ENCODE assay signal across 17 mouse cellular contexts in genomic region chr6:147023133-147023395, GRCm38 (mm10).
"Had no signal": no experiment of that assay in that cellular context is flagged by ENCODE, and none has a peak within 500 bp of the region (broad histone marks: within the 10 kb centered on the region; RNA-seq: fewer than 3 reads in every experiment).

No protein-coding gene starts in this region.

- H3K9me3 ChIP-seq: limb, embryonic 10.5 days; liver, embryonic 15.5 days; midbrain, embryonic 10.5 days; neural tube, embryonic 12.5 days; stomach, embryonic 15.5 days had no signal

- H3K4me2 ChIP-seq: liver, embryonic 11.5 days; liver, embryonic 15.5 days; lung, embryonic 14.5 days; neural tube, embryonic 12.5 days; stomach, embryonic 15.5 days had no signal

- H3K4me1 ChIP-seq: limb, embryonic 10.5 days; liver, embryonic 15.5 days; midbrain, embryonic 10.5 days; neural tube, embryonic 12.5 days; stomach, embryonic 15.5 days had no signal

- H3K27me3 ChIP-seq: liver, embryonic 15.5 days; neural tube, embryonic 12.5 days; stomach, embryonic 15.5 days had no signal

- H3K27ac ChIP-seq: left cerebral cortex, adult 2 months; limb, embryonic 10.5 days; liver, embryonic 15.5 days; midbrain, embryonic 10.5 days; neural tube, embryonic 12.5 days; stomach, embryonic 15.5 days had no signal

- H3K36me3 ChIP-seq: neural tube, embryonic 12.5 days had no signal

- DNase-seq: kidney, postnatal 25 days; lung, embryonic 14.5 days; lung, postnatal 10 days; lung, postnatal 4 days; midbrain, embryonic 14.5 days; retina, postnatal 1 day; right cerebral cortex, postnatal 4 days; thymus, adult 18-20 months; thymus, postnatal 14 days had no signal

- H3K9ac ChIP-seq: liver, embryonic 15.5 days; lung, embryonic 14.5 days; neural tube, embryonic 12.5 days; stomach, embryonic 15.5 days had no signal

- H3K4me3 ChIP-seq: left cerebral cortex, adult 2 months; limb, embryonic 10.5 days; liver, embryonic 15.5 days; midbrain, embryonic 10.5 days; myocyte; neural tube, embryonic 12.5 days; stomach, embryonic 15.5 days had no signal
